Mouse (Mus musculus): ENCODE measurements around the gene Oas1f. TPM values are rescaled to one million over a fixed set of nuclear protein-coding genes. Genes with fewer than 3 reads are reported as not detected.
"Not testable (repeated sequence)": the region's sequence is repeated elsewhere in the genome, so short reads cannot be mapped to it uniquely, and the experiment has no call there.

The Oas1f gene
- not detected for total RNA-seq (2021)
- long read RNA-seq: 0 reads

- no peak for DNase-seq (ENCODE audit: low spot score in 2 of 2)
These were observed at the start of gene Oas1f for GRCm38 (mm10) chr5:120847067-120847466. Gene Oas1f, plus strand, starts transcription at chr5:120847367.

DNA sequence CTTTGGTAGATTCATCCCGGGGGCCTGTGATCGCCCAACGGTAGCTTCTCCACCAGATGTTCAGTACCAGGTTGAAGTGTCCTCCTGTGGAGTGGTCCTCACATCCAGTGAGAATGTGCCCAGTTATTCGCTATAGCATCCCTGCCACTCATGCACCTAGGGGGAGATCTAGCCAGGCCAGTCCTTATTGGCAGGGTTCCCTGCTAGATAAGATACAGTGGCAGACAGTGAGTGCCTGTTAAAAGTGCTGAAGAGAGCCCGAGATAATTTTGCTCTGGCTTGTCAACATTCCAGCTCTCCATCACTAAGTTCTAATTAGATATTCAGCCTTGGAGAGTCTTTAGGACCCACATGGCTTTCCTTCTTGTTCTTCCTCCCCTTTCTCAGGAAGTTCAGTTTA is 49.0 kb upstream of the Oas1f start:
- DNase-seq (ENCODE audit: low spot score in 2 of 2): not testable (repeated sequence)

GRCm38 (mm10) chr5:120798943-120799342 is 48.2 kb upstream of the Oas1f start:
- not testable (repeated sequence) for DNase-seq (ENCODE audit: low spot score in 2 of 2)

DNA sequence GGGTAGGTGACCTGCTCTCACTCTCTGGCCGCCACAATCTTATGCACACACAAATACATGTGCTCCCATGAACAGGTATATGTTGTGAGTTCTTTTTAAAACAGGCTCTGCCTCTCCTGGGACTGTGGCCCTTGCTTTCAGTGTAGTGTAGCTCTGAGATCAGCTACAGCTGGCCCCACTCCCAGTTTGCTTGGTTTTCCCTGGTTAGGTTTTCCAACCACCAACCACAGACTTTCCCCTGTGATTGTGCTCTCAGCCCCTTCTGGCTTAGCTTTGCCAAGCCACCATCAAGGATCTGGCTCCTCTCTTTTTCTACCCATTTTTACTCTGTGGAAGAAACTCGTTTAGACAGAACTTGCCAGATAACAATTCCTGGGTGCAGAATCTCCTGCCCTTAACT is 43.6 kb upstream of the Oas1f start:
- DNase-seq (ENCODE audit: low spot score in 2 of 2): no peak

DNA sequence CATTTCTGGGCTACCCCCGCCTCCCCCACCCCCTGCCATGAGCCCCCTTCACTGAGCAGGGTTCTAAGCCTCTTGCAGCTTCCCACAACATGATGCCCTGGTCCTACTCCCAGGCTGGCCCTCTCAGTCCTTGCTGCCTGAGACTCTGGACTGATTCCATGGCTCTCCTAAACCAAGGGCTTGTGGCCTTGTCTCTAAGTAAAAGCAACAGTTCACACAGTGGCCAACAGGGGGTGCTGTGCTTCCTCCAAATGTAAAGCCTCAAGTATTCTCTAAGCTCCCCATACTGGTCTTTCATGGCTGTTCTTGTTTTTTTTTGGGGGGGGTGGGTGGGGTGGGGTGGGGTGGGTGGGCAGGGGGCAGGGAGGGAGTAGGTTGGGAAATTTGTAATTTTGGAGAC is 40.7 kb upstream of the Oas1f start:
- peak; percentile 34 to 54 for DNase-seq (ENCODE audit: low spot score in 2 of 2)

- DNase-seq (ENCODE audit: low spot score in 2 of 2): no peak
These were observed 38.0 kb upstream of the Oas1f start for GRCm38 (mm10) chr5:120809171-120809570.

GRCm38 (mm10) chr5:120811951-120812819 is 35.0 kb upstream of the Oas1f start, which contains the start of gene Oas1c:
Gene Oas1c, minus strand, starts transcription at chr5:120812514.
- peak; percentile 53 to 70 for DNase-seq (ENCODE audit: low spot score in 2 of 2)

DNA sequence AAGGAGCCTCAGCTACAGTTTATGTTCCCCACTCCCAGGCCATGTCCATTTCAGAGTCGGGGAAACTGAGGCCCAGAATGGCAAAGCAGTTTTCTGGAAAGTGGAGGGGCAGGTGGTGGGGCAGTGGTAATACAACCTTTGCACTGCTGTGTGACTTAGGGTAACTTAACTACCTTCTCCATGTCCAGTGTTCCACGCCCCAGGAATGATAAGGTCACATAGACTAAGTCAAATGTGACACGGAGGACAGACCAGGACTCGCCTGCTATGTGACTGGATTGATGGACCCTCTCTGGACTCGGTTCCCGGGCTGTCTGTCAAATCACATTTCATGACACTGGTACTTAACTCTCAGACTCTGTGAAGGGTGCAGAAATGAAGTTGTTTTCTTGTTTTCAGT is 34.1 kb upstream of the Oas1f start:
- DNase-seq (ENCODE audit: low spot score in 2 of 2): no peak

GRCm38 (mm10) chr5:120815949-120816348 is 31.2 kb upstream of the Oas1f start:
- peak in 1 of 2 experiments; percentile 19 for DNase-seq (ENCODE audit: low spot score in 2 of 2)

GRCm38 (mm10) chr5:120818999-120819398 is 28.2 kb upstream of the Oas1f start:
- DNase-seq (ENCODE audit: low spot score in 2 of 2): no peak

- DNase-seq (ENCODE audit: low spot score in 2 of 2): no peak
These were observed 16.1 kb upstream of the Oas1f start for GRCm38 (mm10) chr5:120831031-120831430.

DNA sequence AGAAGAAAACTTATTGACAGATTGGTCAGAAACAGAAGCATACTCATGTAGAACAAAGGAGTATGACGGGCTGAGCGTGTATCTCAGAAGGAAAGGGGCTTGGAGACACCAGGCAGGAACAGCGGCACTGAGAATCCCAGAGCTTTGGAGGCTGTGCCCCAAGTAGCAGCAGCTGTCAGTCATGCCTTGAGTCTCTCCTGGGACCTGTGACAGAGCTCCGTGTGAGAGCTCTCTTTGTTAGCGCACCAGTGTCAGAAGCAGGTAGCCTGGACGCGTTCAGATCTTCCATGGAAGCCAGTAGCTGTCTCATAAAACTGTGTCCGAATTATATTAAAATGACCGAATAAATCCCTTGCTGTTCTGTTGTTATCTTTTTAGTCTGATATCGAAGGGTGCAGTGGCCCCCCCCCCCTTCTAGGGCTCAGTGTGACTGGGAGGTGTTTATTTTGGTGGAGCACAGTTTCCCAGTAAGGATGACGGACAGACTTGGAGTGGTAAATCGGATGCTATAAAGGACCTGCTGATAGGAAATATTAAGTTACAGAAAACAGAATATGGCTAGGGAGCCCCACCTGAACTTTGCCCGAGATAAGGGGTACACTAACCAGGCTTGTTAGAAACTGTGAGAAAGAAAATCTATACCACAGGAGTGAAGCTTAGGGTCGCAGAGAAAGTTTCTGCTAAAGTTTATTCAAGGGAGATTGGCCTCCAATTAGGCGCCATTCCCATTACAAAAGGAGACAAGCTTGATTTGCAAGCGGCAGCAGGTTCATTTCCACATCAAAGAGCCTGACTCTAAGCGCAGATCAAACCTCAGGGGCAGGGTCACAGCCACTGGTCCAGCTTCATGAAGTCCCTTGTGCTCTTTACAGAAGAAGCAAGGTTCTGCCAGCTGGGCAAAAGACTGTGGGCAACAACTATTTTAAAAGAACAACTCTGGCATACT is 13.6 kb upstream of the Oas1f start:
- DNase-seq (ENCODE audit: low spot score in 2 of 2): no peak

DNA sequence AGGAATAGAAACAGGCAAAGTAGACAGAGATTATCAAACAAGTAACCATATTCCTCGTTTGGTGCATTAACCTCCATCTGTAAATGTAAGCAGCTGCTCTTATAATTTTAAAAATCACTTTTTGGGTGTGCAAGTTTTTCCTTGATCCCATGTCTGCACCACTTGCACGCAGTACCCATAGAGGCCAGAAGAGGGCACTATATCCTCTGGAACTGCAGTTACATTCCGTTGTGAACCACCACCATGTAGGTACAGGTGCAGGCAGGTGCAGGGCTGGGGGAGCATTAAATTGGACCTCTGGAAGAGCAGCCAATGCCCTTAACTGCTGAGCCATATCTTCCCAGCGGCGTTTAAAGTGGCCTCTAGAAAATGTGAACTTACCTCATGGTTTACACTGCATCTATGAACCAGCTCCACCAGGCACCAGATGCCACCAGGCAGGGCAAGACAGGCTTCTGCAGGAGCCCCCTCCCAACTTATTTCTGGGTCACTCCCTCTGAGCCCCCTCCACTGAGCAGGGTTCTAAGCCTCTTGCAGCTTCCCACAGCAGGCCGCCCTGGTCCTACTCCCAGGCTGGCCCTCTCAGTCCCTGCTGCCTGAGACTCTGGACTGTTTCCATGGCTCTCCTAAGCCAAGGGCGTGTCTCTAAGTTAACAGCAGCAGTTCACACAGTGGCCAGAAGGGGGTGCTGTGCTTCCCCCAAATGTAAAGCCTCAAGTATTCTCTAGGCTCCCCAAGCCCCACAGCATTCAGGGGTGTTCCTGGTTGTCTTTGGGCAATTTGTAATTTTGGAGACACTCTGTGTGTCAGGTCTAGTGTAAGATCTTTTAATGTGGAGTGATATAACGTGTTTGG is 10.2 kb upstream of the Oas1f start:
- peak; percentile 62 to 66 for DNase-seq (ENCODE audit: low spot score in 2 of 2)

GRCm38 (mm10) chr5:120844713-120845112 is 2.5 kb upstream of the Oas1f start:
- DNase-seq (ENCODE audit: low spot score in 2 of 2): peak in 1 of 2 experiments; percentile 33

DNA sequence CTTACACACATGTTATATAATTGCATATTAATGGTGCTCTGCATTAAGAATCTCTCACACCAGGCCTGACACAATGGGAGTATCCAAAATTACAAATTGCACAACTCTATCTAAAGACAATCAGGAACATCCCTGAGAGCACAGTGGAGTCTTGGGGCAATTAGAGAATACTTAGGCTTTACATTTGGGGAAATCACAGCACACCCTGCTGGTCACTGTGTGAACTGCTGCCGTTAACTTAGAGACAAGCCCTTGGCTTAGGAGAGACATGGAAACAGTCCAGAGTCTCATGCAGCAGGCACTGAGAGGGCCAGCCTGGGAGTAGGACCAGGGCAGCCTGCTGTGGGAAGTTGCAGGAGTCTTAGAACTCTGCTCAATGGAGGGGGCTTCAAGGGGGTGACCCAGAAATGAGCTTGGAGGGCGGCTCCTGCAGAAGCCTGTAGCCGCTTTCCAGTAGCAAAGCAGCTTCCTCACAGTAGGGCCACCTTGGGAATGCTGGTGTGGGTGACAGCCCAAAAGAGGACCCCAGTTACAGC is 2.5 kb downstream of the Oas1f start:
- peak; percentile 30 to 36 for DNase-seq (ENCODE audit: low spot score in 2 of 2)

- peak; percentile 16 to 30 for DNase-seq (ENCODE audit: low spot score in 2 of 2)
These were observed 12.1 kb downstream of the Oas1f start for GRCm38 (mm10) chr5:120859241-120859640.

DNA sequence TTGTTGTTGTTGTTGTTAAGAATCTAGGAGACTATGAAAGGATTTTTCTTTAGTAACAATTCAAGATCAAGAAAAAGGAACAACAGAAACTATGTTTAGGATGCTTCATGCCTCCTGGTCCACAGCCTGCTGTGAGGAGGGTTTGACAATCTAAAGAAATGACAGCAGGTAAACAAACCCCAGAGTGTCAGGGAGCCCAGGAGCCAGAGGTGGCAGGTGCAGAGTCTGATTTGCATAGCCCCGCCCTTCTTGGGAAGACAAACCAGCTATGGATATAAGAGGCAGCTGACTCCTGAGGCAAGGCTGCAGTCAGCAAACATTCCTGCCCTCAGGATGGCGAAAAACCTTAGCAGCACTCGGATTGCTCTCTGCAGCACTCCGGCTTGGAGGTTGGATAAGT is 14.0 kb downstream of the Oas1f start, which contains the start of gene Oas1h:
Gene Oas1h (plus strand): TSS at position 301 of the 400 bp plus-strand sequence.
- DNase-seq (ENCODE audit: low spot score in 2 of 2): no peak

GRCm38 (mm10) chr5:120865336-120865860 is 18.2 kb downstream of the Oas1f start:
- DNase-seq (ENCODE audit: low spot score in 2 of 2): peak in 1 of 2 experiments; percentile 20

DNA sequence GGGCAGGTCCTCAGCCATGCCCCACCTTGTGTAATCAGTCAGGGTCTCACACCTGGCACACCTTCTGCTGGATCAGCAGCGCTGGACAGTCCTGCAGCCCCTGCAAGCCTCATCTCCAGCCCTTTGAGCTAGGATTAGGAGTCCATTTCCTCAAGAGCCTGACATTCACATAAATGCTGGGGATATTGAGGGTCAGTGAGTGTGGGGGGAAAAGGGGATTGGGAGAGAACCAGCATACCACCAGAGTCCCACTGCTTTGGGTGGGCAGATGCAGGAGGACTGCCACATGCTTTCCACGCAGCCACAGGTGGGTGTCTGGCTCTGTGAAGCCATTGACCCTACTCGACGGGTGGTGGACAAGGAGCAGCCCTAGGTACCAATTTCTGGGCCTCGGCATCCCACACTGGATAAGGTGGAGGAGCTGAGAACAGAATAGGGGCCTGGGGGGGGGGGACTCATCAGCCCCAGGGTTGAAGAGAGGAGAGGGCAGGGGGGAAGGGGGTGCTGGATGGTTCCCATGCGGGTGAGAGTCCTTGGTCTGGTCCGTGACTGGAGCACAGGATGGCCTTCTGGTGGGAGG is 22.4 kb downstream of the Oas1f start:
- DNase-seq (ENCODE audit: low spot score in 2 of 2): no peak

- DNase-seq (ENCODE audit: low spot score in 2 of 2): no peak
These were observed 22.9 kb downstream of the Oas1f start for GRCm38 (mm10) chr5:120870081-120870480.
